Mouse (Mus musculus): ENCODE measurements around the gene Begain.

Begain gene

GRCm38 (mm10) chr12:109068167-109068653, at the start of gene Begain:
Gene Begain (minus strand): TSS chr12:109068217.
- DNase-seq (ENCODE audit: low spot score): no peak

DNA sequence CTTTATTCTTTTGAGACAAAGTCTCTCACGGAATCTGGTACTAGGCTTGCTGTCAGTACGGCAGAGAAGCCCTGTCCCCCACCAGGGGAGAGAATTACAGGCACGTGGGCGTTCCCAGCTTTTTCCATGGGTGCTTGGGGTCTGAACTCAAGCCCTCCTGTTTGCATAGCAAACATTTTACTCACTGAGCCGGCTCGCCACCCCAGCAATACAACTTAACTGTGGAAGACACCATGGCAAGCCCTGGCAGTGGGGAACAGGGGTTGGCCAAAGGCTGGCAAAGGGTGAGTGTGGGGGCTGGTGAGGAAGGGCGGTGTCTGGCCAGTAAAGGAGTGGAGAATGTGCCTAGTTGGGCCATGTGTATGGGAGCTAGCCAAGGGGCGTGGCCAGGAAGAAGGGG, 47.7 kb upstream of the Begain start:
- no peak for DNase-seq (ENCODE audit: low spot score)

- no peak for DNase-seq (ENCODE audit: low spot score)
Observed at GRCm38 (mm10) chr12:109115161-109115560, 47.1 kb upstream of the Begain start.

DNA sequence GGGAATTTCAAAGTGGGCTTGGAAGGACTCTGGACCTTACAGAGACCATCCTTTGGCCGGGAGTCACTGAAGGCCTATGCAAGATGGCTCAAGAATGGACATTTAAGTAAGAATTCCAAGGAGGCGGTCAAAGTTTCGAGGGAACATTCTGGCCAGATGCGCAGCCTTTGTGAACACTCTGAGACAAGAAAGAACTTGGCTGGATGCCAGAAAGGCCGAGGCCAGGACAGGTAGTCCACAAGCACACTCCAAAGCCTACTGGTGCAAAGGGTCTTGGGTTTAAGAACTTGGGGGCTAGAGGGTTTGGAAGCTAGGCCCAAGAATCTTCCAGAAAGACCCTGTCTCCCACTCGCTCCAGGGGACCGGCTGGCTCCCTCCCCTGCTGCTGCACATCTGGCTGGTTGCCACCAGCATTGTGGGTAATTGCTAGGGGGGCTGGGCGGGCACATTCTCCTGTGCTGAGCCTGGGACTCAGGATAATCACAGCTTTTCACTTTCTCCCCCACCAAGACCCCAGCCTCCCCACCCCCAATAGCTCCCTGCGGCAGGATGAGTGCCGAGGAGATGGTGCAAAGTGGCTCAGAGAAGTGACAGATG, 45.1 kb upstream of the Begain start:
- DNase-seq (ENCODE audit: low spot score): no peak

DNA sequence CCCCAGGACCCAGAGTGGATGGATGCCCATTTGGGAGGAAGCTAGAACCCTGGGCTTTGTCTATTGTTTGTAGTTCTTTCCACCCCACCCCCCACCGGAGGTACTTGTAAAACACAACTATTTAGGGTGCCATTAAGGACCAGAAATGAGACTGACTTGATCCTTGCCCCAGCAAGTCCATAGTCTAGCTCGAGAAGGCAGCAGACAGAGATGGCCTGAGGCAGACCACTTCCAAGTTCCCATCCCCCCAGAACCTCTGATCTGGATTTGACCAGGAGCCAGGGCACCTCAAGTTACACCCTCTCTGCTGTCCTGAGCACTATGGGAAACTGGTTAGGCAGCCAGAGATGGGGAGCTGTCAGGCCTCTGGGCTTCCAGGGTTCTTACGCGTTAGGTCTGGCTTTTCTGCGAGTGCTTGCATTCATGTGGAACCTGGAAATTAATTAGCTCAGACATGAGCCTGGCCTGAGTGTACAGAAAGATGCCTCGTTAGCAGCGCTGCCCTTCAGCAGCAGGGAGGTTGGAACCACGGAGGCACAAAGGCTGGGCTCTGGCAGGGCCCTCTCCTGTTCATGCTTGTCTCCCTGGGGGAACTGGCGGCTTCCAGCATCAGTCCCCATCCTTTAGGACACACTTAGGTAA, 44.5 kb upstream of the Begain start:
- no peak for DNase-seq (ENCODE audit: low spot score)

GRCm38 (mm10) chr12:109108911-109109310, 40.9 kb upstream of the Begain start:
- DNase-seq (ENCODE audit: low spot score): no peak

GRCm38 (mm10) chr12:109100381-109100780, 32.4 kb upstream of the Begain start:
- no peak for DNase-seq (ENCODE audit: low spot score)

GRCm38 (mm10) chr12:109090456-109091130, 22.6 kb upstream of the Begain start:
- DNase-seq (ENCODE audit: low spot score): no peak

DNA sequence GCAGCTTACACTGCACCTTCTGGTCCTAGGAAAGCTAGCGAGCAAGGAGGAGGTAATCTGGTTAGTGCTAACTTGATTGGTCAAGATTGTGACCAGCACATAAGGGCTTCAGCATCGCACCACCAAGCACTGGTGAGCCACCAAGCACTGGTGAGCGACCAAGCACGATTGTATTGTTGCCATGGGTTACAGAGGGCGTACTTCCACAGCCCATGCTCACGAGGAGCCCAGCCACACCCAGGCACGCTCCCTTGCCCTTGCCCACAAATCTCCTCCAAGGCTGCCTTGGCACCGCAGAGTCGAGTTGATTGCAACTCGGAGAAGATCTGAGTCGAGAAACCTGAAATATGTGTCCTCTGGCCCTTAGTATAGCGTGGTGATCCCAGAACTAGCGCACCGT, 22.0 kb upstream of the Begain start:
- no peak for DNase-seq (ENCODE audit: low spot score)

DNA sequence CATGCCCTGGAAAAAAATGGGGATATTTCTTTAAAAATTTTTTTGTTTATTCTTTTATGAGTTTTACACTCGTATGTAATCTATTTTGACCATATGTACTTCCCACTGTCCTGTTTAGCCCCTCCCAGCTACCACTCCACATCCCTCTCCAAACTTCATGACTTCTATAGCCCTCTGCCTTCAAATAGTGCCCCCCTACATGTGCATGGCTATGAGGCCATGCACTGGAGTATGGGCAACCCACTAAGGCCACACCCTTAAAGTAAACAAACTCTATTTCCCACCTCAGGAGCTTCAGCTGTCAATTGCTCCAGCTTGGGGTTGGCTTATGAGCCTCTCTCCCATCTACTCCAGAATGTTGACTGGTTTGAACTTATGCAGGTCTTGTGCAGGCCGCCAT, 18.1 kb upstream of the Begain start:
- DNase-seq (ENCODE audit: low spot score): no peak

DNA sequence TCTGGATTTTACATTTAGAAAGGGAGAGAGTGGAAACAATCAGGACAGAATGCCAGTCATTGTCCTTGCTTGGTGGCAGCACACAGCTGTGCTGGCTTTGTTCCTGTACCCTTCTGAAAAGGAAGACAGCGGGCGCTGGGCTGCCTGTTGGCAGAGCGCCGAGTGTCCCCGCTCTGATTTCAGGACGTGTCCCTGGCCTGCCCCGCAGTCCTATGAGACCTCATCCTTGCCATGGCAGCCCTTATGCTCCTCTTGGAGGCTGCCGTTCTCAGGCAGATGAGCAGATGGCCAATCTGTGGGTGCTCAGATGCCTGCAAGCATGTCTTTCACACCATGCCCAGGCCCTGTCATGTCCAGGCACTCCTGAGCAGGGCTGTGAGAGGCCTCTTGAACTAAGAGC, 17.7 kb upstream of the Begain start:
- peak; percentile 67 for DNase-seq (ENCODE audit: low spot score)

- DNase-seq (ENCODE audit: low spot score): no peak
Observed at GRCm38 (mm10) chr12:109085046-109085445, 17.0 kb upstream of the Begain start.

DNA sequence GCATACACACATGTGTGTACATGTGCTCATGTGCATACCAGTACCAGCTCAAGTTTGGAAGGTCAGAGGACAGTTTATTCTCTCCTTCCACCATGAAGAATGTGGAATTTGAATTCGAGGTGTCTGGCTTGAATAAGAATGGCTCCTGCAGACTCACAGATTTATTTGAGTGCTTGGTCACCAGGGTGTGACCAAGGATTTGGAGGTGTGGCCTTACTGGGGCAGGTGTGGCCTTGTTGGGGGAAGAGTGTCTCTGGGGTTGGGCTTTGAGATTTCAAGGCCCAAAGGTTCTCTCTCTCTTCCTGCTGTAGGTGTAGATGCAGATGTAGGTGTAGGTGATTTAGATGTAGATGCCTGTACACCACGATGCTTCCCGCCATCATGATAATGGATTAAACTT, 15.5 kb upstream of the Begain start:
- no peak for DNase-seq (ENCODE audit: low spot score)

DNA sequence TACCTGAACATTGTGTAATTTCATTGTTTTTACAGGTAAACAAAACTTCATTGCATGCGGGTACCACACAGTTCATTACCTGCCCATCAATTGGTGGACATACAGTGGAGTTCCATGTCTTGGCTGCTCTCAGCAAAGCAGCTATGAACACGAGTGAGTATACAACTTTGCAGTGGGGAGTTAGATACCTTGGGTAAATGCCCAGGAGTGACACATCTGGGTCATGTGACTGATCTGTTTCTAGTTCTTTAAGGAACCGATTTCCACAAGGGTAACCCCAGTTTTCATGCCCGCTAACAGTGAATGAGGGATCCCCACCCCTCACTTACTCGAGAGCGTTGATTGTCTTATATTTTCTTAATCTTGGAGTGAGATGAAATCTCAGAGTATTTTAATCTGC, 9.0 kb upstream of the Begain start:
- DNase-seq (ENCODE audit: low spot score): no peak

DNA sequence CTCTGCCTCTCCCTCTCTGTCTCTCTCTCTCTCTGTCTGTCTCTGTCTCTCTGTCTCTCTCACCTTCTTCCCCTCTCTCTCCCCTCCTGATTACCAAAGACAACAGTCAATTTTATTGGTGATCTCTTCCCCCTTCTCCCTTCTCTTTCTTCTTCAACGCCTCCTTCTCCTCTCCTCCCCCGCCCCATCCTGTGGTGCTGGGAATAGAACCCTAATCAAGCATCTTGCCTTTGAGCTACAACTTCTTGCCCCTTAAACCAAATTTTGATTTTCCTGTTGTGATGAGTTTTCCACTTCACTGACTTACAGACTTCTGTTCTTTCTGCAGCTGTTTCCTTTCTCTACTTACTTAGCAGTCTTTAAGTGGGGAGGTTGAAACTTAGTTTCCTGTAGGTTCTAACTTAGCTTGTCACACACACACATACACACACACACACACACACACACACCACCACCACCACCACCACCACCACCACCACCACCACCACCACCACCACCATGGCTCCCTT, 6.8 kb upstream of the Begain start:
- no peak for DNase-seq (ENCODE audit: low spot score)

GRCm38 (mm10) chr12:109074106-109074505, 6.1 kb upstream of the Begain start:
- DNase-seq (ENCODE audit: low spot score): no peak

- no peak for DNase-seq (ENCODE audit: low spot score)
Observed at GRCm38 (mm10) chr12:109071248-109071647, 3.2 kb upstream of the Begain start.

DNA sequence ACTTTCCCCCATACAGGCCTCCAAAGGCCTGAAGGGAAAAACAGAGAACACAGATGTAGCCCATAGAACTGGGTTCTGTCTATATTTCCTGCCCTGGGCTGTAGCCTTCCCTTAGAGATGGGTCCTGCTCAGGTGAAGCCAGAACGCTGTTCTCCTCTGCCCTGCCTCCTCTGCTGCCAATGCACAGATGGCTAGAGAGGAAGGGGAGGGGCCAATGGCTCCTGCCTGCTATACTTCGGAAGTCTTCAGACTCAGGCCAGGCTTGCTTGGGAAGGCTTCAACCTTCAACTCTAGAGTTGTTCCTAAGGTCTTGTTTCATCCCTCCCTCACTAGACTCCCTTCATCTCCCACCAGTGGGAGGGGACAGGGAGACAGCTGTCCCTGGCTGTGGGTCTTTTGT, 1.7 kb upstream of the Begain start:
- DNase-seq (ENCODE audit: low spot score): no peak

DNA sequence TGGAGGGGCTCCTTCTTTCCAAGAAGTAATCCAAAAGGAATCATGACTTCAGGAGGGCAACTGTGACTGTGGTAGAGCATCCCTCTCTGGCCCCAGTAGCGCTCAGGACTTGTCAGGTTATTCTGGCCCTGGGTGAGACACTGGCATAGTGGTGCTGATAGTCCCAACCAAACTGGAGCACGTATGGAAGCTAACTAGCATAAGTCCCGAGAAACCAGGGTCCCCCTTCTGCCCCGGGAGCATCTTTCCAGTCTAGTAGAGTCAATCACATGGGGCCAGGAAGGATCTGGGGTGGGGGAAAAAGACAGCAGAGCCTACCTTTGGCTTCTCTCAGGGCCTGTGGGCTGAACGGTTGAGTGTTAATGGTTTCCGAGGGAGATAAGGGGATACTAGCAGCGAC, 721 bp upstream of the Begain start:
- no peak for DNase-seq (ENCODE audit: low spot score)

- peak; percentile 33 for DNase-seq (ENCODE audit: low spot score)
Observed at GRCm38 (mm10) chr12:109067561-109068135, 369 bp downstream of the Begain start.

DNA sequence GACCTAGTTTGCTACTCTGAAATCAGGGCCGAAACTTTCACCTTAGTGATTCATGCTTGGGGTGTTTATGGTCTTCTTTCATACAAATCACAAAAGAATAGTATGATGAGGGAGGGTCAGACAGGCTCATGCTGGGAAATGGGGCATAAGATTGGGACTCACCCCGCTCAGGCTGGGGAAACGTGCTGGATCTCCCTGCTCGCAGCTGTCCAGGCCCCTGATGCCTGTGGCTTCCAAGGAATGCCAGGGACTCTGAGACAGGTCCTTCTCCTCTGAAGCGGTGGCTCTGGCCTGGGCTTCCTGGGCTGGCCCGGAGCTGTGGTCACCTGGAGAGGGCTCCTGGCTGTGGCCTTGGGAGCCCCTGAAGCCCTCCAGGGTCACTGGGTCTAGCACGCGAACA, 9.4 kb downstream of the Begain start:
- no peak for DNase-seq (ENCODE audit: low spot score)

DNA sequence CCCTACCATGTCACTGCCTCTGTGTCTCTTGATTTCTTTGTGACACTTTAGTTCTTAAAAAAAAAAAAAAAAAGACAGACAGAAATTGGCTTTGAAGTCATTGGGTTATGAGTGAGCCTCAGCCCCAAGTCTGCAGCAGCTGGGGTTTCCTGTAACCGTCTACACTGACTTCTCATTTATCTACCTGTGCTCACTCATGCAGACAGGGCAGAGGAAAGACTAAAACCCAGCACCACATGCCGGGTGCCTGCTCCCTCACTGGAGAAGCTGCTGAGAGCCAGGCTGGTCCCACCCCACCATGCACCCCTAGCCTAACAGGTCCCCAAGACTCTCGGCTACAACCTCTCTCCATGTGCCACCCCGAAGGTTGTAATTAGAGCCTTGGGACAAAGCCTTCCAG, 10.3 kb downstream of the Begain start:
- DNase-seq (ENCODE audit: low spot score): no peak
